Mouse (Mus musculus): ENCODE results near the gene Olfr732. TPM values are rescaled to one million over a fixed set of nuclear protein-coding genes. Genes with fewer than 3 reads are reported as not detected.

Olfr732 gene
- polyA plus RNA-seq (2017; shearing (Covaris generic)), result under 1 TPM in 1 of 2 experiments, not detected in 1; 0.17 TPM

DNA sequence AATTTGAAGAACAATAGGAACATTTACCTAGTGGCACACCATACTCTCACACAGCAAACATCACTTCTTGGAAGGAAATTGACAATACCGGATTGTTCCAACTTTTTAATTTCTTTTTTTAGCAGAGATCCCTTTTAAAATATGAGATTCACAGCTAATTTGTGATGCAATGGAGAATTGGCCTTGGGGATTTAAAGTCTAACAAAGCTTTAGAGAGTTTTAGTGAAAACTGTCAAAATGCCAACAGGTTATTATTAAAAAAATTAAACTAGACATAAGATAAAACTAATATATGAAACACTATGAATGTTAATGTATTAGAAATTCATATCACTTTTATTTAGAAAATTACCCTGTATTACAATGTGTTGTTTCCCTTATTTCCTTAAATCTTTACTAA, at the start of gene Olfr732:
Olfr732 (minus strand) TSS at position 101 of the 400 bp plus-strand sequence.
- ATAC-seq, result no peak

DNA sequence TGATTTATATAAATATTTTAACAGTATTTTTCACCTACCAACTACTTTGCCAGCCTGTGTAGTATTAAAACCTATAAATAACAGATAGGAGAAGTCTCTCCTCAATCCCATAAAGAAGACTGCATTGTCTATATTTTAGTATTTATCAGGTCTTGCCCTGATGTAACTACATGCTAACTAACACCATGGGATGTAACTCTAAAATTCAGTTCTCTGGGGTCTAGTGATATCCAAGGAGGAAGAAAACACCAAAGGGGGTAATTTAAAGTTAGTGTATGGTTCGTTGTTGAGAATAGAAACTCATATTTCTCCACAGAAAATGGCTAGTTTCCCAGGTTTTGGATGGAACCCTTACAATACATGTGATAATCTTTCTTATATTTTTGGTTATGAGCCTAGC, 42.7 kb upstream of the Olfr732 start, which contains the start of gene Olfr734:
Olfr734 (minus strand) TSS at position 101 of the 400 bp plus-strand sequence.
- ATAC-seq, result no peak

DNA sequence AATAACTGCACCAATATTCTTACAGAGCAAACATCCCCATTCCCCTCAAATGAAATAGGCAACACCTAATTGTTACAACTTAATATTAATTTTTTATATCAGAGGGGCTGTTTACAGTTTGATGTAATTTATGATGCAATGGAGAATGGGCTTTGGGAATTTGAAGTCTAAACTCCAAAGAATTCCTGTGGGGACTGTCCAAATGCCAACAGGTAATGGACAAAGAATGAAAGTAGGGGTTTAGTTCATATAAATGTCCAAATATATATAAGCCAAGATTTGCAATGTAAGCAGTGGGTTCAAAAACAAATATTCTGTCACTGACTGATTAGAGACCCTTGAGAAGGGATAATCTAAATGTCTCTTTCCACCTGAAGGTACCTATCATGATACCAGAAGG, 17.4 kb upstream of the Olfr732 start, which contains the start of gene Olfr733:
Olfr733 (minus strand) TSS at position 101 of the 400 bp plus-strand sequence.
- no peak for ATAC-seq

DNA sequence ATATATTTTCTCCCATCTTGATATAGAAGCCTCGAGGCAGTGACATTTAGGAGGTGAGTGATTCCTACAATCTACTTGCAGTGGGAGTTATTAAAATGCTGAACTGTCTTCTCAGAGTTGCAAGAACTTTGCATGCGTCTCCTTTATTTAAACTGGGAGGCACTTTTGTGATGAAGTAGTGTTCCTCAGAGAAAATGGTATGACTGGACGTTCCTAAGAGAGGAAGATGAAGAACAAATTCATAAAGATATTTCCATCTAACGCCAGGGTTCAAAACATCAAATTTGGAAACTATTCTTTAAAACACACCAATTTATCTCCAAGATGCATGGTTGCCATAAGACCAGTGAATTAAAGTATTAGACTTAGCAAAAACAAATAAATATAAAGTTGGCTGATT, 42.2 kb downstream of the Olfr732 start, which contains the start of gene Olfr731:
Olfr731 (minus strand) TSS at position 101 of the 400 bp plus-strand sequence.
- ATAC-seq, result no peak

Other genes with a start within 250 kb of the Olfr732 start
- not detected for gene Olfr725, start 243.8 kb downstream of the Olfr732 start, polyA plus RNA-seq (2017; shearing (Covaris generic))
- not detected for gene Olfr726, start 193.3 kb downstream of the Olfr732 start, polyA plus RNA-seq (2017; shearing (Covaris generic))
- gene Olfr727, start 161.0 kb downstream of the Olfr732 start, polyA plus RNA-seq (2017; shearing (Covaris generic)), result under 1 TPM in 1 of 2 experiments, not detected in 1; 0.21 TPM
- gene Olfr728, start 141.5 kb downstream of the Olfr732 start, polyA plus RNA-seq (2017; shearing (Covaris generic)), result not detected
- not detected for gene Olfr729, start 131.3 kb downstream of the Olfr732 start, polyA plus RNA-seq (2017; shearing (Covaris generic))
- gene Olfr730, start 96.0 kb downstream of the Olfr732 start, polyA plus RNA-seq (2017; shearing (Covaris generic)), result not detected
- not detected for gene Olfr731, start 42.3 kb downstream of the Olfr732 start, polyA plus RNA-seq (2017; shearing (Covaris generic))
- gene Olfr733, start 17.3 kb upstream of the Olfr732 start, polyA plus RNA-seq (2017; shearing (Covaris generic)), result under 1 TPM in 1 of 2 experiments, not detected in 1; 0.28 TPM
- not detected for gene Olfr734, start 42.6 kb upstream of the Olfr732 start, polyA plus RNA-seq (2017; shearing (Covaris generic))
- not detected for gene Olfr735, start 64.7 kb upstream of the Olfr732 start, polyA plus RNA-seq (2017; shearing (Covaris generic))
- gene Tlr11, start 73.7 kb upstream of the Olfr732 start, polyA plus RNA-seq (2017; shearing (Covaris generic)), result not detected
- gene Olfr736, start 97.0 kb upstream of the Olfr732 start, polyA plus RNA-seq (2017; shearing (Covaris generic)), result not detected
- gene Olfr738, start 123.4 kb upstream of the Olfr732 start, polyA plus RNA-seq (2017; shearing (Covaris generic)), result not detected
- not detected for gene Olfr739, start 134.4 kb upstream of the Olfr732 start, polyA plus RNA-seq (2017; shearing (Covaris generic))
- gene Olfr740, start 161.3 kb upstream of the Olfr732 start, polyA plus RNA-seq (2017; shearing (Covaris generic)), result not detected
- gene Olfr741, start 188.5 kb upstream of the Olfr732 start, polyA plus RNA-seq (2017; shearing (Covaris generic)), result not detected
- gene Olfr742, start 219.4 kb upstream of the Olfr732 start, polyA plus RNA-seq (2017; shearing (Covaris generic)), result under 1 TPM in 1 of 2 experiments, not detected in 1; 0.25 TPM
- gene Olfr743, start 237.6 kb upstream of the Olfr732 start, polyA plus RNA-seq (2017; shearing (Covaris generic)), result not detected